Mouse (Mus musculus) ovary, postnatal 10 days (tissue): ENCODE measurements around the gene Wdr60.
A peak's percentile ranks its signal among the peaks of the same experiment; 100 is the strongest.

Experiments used
- DNase-seq: peaks from one replicate; pipeline ENCODE4 v3.0.0; 2022; ENCODE audit warnings: low spot score

Gene Wdr60

DNA sequence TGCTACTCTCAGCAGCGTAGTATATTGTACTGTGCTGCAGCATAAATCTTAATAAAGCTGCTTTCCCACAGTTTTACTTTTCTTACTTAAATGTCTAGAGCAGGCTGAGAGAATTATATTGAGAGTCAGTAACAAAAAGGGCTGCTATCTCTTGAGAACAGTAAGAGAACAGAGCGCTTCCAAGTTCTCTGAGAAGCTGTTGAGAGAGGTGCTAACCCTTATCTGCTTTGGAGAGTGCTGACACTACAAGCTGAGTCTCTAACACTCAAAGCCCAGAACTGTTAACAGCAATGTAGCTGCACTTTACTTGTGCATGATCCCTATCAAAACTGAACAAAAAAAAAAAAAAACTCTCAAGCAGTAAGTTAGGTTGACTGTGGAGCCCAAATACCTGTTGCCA is 2.5 kb upstream of the Wdr60 start:
- DNase-seq = no peak

DNA sequence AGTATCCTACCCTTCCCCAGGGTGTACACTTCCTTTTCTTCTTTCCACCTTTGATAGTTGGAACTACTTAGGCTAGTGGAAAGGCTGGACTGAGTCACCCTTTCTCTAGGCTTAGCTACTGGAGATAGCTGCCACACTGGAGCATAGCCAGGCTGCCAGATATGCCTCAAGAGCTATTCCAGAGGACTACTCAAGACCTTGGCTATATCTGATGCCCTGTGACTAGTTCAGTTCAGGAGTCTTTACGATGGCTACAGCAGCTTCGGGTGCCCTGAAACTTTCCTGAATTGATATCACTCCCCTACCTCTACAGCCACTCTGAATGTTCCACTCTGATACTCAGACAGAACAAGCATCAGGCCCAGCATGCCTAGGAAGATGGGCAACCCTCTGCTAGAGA is 1.9 kb upstream of the Wdr60 start:
- DNase-seq = no peak

DNA sequence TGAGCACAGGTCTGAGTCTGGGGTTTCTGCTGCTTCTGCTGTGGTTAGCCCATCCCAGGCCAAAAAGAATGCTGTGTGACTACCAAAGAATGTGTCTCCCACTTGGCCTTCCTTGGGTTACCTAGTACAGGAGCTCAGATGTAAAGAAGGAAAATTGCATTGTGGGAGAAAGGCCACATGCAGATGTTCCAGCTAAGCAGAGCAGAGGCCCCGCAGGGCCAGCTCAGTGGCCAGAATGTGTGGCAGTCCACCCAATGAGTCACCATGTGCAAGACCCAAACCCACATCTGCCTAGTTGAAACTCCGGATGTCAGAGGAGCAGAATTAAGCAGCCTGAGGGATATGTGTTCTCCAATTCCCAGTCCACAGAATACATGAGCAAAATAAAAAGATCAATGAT is 4.5 kb downstream of the Wdr60 start:
- no peak for DNase-seq

DNA sequence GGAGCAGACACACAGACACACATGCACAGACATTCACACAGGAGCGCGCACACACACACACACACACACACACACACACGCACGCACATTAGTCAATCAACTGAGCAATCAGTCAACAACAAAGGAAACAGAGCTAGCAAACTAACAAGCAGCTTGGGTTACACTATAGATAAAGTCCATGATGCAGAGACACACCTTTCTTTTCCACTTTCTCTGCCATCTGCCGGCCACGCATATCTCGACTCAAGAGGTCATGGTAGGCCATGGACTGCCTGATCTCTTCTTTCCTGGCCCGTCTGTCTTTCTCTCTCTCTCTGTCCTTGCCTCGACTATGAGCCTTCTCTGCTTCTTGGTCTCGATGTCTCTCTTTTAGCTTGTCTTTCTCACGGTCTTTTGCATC is 7.2 kb downstream of the Wdr60 start:
- DNase-seq = no peak

DNA sequence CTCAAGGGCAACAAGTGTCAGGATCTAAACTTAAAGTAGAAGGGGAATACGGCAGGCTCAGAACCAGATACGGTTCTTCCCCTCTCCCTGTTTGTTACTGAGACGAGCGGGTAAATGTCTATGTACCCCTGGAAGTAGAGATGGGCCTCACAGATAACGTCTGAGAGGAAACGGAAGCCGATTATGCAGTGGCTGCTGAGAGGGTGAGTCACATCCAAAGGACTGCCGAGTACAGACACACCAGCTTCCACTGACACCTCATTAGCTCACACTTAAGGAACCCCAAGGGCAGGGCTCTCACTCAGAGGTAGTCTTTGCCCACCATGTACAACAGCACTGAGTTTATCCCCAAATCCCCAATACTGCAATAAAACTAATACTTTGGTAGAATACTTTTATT is 8.2 kb downstream of the Wdr60 start:
- DNase-seq = no peak

DNA sequence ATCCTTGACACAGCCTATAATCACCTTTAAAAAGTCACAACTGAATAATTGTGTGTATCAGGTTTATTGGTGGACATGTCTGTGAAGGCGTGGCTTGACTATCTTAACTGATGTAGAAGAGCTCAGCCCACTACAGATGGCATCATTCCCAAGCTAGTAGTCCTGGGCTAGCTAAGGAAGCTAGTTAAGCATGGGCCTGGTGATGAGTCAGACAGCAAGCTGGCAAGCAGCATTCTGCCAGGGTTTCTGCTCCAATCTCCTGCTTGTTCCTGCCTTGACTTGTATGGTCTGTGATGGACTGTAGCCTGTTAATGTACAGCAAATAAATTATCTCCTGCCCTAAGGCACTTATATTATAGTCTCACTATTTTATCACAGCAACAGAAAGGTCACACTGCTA is 18.2 kb downstream of the Wdr60 start:
- no peak for DNase-seq

DNA sequence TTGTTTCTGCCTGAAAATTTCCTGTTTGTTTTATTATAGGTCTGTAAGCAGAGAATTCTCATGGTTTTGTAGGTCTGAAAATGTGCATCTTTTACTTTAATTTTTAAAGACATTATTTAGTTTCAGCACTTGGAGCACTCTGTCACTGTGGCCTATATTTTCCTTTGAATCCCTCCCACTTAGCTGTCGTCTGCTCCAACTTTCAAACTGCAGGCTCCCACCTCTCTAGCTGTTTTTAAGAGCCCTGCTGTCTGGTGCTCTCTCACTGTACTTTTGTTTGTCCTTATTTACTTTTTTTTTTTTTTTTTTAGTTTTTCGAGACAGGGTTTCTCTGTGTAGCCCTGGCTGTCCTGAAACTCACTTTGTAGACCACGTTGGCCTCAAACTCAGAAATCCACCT is 24.0 kb downstream of the Wdr60 start:
- no peak for DNase-seq

DNA sequence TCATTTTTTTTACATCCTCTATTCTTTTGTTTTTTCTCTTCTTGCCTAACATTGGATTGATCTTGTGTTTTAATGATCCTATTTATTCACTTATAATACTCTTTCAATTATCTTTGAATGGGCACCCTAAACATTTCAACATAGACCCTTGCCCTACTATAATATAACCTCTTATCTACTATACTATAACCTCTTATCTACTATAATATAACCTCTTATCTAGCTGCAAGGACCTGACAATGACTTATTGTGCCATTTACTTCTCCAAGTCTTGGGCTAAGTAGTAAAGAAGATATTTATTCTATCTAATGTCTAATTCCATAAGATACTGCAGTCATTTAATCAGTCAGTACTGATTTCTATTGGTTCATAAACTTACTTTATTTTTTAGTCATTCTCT is 24.5 kb downstream of the Wdr60 start:
- DNase-seq = no peak

DNA sequence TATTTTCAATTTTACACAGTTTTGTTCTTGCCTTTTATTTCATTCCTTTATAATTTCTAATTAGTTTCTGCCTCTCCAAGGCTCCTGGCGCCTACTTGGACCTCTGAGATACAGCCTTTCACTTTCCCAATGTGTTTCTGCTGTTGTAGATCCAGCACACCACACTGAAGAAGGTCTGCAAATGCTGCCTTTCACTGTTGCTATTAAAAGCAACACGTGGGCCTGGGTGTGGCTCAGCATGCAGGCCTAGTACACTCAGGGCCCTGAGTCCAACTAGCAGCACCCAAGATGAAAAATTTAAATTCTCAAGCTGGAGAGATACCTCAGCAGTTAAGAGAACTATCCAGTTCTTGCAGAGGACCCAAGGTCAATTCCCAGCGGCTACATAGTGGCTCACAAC is 26.2 kb downstream of the Wdr60 start:
- no peak for DNase-seq

DNA sequence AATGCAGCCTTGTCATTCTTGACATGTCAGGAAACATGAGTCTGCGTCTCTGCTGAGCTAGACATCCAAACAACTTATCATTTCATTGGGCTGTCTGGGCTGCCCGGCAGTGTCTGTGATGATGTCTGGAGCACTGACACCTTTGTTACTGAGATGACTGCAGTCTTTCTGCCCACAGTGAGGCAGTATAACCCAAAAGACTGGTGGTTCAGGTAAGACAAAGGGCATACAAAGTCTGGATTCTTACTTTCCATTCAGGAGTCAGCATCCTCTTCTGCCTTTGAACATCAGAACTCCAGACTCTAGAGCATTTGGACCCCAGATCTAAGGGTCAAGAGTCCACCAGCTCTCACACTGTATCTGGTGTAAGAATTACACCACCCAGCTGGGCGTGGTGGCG is 27.5 kb downstream of the Wdr60 start:
- DNase-seq = no peak

DNA sequence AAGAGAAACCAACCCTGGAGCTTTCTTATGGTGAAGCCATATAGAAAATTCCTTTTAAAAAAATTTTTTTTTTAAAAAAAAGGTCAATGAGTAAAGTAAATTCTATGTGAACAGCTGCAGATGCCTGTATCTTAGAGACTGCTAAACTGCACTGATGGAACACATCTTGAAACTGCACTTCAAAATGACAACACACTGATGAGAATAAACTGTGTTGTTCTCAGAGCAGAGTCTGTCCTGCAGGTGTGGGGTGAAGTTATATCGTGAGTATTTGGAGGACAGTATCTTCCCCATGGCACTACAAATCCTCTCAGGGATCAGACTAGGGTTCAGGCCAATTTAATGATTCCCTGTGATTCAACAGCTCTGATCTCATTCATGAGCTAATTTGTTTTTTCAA is 30.8 kb downstream of the Wdr60 start:
- no peak for DNase-seq

DNA sequence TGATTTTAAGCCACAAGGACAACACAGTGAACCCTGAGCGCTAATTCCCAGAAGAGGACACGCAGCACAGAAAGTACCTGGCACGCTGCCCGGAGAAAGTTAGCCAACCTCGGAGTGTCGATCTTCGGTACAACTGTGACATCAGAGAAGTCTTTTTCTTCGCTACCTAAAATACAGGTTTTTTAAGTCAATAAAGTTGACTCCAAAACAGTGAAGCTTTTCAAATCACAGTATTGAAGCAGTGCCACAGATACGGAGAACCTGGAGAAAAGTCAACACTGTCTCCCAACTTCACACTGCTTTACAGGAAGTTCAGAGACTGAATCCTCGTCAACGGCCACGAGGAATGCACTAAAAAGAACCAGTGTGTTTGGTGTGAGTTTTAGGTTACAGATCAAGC is 31.2 kb downstream of the Wdr60 start:
- DNase-seq = peak; percentile 49

DNA sequence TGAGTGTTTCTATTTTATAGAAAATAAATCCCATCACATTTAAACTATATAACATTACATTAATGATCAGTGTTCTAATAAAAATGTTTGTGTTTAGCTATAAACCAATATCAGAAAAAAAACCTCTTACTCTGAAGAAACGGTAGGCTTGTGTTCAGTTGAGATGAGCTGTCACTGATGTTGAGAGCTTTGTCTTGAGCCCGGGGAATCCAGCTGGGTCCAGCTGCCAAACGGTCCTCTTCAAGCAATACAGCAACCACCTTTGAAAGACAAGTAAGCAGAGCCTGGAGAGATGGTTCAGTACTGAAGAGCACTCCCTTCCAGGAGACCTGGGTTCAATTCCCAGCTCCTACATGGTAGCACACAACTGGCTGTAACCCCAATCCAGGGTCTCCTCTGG is 33.4 kb downstream of the Wdr60 start:
- no peak for DNase-seq

DNA sequence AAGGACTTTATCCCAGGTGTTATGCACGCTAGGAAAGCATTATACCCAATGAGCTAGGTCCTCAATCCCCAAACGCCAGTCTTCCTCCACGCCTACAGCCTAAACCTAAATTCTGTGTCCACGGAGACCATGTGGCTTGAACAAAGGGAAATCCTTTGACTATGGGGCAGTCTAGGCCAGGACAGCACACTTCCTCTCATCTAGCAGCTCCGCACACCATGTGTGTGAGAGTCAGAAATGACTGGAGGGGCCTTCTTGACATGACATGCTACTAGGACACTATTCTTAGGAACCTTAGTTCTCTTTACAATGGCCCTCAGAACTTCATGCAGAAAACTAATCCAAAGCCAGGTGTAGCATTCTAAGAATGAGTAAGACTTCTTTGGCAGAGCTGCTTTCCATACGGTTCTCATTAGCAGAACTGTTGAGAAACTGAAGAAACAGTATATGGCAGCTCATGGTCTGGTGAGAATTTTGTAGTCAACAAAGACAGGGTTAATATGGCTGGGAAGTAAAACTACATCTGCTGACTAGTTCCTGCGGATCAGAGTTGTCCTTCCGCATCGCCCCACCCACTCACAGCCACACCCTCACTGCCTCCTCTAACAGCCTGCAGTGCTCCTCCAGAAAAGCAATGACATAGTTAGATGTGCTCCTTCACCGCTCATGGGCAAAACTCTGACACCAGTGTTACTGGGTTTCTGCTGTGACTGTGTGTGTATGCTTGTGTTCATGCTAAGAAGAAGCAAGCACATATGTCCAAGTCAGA is 36.3 kb downstream of the Wdr60 start:
- no peak for DNase-seq

DNA sequence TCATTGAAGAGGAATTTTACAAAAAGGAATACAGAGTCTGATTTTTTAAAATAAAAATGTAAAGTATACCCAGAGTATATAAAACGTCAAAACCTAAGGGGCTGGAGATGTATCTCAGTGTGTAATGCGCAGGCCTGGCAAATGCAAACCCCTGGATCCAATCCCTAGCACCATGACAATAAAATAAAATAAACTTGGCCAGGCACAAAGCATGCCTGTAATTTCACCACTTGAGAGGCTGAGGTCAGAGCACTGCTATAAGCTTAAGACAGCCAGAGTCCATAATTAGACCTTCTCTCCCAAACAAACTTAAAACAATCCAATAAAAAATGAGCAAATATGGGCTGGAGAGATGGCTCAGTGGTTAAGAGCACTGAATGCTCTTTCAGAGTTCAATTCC is 39.7 kb downstream of the Wdr60 start:
- no peak for DNase-seq

DNA sequence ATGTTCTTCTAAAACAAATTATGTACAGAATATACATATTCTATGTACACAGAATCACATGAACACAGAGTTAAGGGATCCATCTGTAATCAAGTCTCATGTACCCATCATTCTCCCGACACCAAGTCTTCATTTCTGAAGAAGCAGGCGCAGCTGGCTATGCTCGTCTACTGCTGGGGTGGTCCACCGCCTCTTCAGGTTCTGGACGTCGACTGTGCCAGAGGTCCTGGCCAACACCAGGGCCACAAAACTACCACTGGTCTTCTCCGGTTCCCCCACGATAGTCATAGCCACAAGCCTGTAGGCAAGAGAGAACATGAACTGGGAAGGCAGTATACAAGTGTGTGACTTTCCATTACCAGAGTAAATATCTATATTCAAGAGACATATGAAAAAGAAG is 55.3 kb downstream of the Wdr60 start:
- no peak for DNase-seq

DNA sequence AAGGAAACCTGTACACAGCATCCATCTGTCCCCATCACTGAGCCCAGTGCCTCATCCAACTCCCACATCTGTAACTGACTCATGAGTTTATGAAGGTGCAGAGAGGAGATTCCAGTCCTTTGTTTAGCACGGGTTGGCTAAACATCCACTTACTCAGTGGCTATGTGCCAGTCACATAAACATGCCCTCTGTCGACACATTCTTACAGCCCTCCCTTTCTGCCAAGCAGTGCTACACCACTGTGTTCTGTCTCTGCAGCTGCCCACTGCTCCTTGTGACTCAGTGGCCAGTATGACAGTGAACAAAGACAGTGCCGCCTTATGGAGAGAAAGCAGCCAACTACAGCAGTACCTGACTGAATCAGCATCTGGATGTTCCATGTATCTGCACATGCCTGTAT is 57.1 kb downstream of the Wdr60 start:
- no peak for DNase-seq

DNA sequence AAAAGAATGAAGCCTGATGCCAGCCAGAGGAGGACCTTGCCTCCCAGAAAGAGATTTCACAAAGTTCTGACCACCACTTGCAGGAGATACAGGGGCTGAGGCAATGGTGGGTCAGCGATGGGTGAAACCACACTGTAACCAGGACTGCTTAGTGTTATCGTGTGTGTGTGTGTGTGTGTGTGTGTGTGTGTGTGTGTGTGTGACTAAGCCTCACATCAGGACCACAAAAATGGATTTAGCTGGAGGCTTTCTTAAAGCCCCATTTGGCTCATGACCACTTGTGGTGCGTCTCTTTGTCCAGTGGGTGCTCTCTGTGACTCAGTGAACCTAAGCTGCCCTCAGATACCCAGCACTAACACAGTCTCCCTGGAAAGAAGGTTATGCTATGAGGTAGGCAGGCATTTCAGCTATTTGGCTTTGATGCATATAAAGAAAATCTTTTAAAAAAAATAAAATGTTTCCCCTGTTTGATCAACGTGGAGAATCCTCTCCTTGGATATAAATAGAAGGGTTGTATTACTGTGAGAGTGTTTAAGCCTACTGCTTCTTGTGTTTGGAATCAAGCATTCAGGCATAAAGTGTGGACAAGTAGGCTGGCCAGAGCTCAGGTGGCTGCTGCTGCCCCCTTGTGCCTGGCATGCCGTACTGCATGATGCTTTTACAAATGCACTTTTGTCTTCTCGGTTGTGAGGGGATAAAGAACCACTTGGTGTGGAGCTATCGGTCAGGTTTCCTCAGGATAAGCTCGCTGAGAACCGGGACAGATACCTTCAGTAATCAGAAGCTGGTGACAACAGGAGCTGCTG is 60.4 kb downstream of the Wdr60 start:
- peak; percentile 29 for DNase-seq

DNA sequence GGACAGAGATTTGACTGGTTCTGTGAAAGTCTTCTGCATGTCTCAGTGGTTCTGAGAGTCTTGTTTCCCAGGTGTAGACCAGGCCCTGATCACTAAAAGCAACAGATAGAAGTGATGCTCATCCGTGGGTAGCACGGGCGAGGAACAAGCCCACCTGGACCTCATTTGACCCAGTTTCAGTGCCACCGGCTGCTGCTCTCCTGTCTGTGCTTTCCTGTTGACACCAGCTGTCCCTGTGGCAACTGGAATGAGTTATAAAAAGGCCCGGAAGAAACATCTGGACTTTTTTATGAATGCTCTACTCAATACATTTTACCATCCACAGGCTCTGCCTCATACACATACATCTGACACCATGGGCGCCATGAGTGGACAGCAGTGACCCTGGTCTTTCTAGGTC is 64.0 kb downstream of the Wdr60 start:
- no peak for DNase-seq

DNA sequence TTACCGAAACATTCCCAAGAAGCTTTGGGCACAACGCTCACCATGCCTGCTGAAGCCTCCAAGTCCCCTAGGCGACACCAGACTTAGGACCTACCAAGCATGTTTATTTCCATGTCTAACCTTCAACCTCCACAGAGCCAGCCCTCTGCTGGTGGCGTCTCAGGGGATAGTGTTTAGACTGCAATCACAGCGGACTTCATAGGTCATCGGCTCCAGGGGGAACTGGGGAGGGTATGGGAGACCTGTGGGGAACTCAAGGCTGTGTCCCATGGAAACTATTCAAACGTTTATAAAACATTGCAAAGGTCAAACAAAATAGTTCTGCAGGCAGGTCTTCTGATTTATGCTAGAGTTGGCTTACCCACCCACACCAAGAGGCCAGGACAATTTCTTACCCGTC is 66.6 kb downstream of the Wdr60 start:
- DNase-seq = no peak

DNA sequence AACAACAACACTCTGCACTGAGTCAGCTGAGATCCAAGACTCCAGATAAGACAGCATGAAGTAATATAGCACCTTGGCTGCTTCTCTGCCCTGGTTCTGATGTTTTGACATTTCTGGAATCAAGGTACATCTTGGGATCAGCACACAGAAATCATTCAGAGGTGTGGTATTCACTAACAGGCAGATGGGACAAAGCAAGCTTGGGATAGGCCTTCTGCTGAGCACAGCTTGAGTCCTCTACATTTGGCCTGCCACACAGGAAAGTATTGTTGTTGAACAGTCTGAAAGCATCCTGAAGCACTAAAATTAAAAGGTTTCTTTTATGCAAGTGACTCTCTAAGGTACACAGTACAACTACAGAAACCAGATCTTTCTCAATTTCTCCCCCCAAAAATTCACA is 68.2 kb downstream of the Wdr60 start:
- no peak for DNase-seq

DNA sequence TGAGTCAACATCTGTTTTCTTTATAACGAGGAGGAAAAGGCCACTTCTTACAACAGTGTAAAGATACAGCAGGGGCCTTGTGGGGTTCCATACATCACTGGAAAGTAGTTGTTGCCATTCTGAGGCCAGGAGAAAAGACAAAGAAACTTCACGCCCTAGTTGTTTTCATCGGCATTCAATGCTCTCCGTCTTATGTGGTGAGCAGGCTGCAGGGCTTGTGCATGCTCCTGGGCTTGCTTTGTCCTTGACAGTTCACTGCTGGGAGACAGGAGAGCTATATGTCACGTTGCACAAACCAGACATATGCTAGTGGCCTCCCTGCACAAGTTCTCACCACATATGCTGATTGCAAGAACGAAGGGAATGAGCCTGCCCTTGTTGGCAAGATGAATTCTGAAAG is 68.9 kb downstream of the Wdr60 start:
- DNase-seq = no peak

DNA sequence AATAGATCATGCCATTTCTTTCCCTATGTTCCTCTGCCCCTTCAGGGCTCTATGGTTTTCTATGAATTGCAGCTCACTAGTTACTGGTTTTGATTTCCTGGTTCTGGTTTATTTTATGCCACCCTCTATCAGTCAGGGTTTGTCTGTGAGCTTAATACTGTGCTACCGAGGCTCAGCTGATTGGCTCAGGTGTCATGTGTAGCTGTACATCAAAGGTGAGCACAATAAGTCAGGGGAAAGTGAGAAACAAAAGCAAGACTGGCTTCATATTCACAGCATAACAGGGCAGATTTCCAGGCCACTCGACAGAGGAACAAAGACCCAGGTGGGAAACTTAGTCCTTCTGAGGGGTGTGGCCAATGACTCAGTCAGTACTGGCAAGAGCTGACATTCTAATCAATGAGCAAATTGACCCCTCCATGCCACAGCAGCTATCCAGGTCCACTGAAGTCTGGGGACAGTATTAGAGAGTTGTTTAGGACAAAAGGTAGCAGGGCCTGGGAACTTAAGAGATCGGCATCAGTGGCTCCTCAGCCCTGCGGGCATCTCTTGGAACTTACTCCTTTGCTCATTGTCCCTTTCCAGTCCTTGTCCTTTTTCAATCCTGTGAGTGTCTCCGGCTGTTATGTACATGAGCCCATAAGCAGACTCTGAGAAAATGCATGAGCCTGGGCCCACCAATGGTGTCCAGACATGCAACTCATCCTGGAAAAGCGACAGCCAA is 79.4 kb downstream of the Wdr60 start:
- no peak for DNase-seq
